Mouse (Mus musculus) thymus, adult 18-20 months (tissue): ENCODE results near the gene Efhd2.

Source experiments
- DNase-seq, 2 experiments: peaks; one replicate each; pipeline ENCODE4 v3.0.0; 2022; ENCODE audit warnings: mixed read lengths in 2 of 2

Efhd2 gene

GRCm38 (mm10) chr4:141874601-141875460 lies at the start of gene Efhd2:
Efhd2 (minus strand) TSS chr4:141874920.
- DNase-seq = peak; percentile 66 to 69

DNA sequence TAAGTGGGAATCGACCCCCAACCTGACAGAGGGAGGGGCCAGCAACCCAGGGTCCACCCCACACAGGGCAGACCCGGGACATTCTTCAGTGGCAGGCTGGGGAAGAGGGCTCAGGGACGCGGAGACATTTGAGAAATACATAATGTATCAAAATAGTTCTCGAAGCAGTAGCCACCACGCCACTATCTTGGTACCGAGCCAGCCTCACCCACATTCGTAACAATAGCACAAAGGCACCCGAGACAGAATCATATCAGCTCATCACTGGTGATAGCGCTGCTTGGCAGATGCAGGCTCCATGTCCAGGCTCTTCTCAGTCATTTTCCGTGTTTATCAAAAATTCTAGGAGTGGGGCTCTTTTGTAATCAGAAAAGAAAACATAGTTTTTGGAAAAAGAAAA lies 49.2 kb upstream of the Efhd2 start:
- DNase-seq = no peak

GRCm38 (mm10) chr4:141920391-141920790 lies 45.7 kb upstream of the Efhd2 start:
- no peak for DNase-seq

DNA sequence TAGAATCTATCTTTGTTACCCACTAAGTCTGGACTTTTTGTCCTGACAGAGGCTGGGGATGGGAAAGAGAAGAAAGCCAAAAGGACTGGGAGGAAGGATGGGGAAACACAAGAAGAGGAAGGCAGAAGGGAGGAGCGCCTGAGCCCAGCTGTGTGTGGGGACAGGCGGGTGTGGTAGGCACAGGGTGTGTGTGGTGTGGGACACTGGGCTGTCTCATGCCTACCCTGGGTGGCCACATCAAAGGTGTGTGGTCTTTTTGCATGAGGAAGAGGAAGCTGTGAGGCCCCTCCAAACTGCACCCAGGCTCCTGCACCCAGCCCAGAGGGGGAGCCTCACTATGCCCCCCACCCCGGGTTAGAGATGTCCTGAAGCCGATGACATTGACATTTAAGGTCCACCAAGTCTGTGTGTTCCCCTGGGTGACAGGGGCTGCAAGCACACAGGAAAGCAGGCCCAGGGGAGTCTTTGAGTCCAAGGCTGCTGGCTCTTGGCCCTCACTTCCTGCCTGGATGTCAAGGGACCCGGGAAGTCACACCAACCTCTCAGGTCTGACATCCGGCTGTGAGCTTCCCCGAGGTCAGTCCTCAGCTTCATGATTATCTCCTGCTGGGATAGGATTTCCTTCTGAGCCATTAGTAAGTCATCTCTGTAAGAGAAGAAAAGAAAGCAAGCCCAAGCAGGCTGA lies 43.2 kb upstream of the Efhd2 start:
- no peak for DNase-seq

GRCm38 (mm10) chr4:141914040-141914439 lies 39.3 kb upstream of the Efhd2 start:
- DNase-seq = no peak

GRCm38 (mm10) chr4:141913201-141913993 lies 38.7 kb upstream of the Efhd2 start:
- DNase-seq = no peak

- DNase-seq = no peak
Measured at GRCm38 (mm10) chr4:141904710-141905109, 30.0 kb upstream of the Efhd2 start.

DNA sequence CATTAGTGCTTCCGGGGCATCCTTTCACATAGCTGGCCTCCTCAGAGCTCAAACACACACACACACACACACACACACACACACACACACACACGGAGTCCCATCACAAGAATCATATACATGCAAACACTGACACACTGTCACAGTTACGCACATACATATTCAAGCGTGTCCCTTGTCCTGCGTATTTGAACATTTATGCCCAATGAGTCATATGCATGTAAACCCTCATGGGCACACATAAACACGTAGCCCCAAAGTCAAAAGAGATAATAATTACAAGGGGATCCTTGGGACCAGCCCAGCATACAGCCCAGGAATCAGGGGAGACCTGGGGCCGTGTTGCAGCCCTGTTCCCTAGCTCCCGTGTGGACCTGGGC lies 27.7 kb upstream of the Efhd2 start:
- no peak for DNase-seq

DNA sequence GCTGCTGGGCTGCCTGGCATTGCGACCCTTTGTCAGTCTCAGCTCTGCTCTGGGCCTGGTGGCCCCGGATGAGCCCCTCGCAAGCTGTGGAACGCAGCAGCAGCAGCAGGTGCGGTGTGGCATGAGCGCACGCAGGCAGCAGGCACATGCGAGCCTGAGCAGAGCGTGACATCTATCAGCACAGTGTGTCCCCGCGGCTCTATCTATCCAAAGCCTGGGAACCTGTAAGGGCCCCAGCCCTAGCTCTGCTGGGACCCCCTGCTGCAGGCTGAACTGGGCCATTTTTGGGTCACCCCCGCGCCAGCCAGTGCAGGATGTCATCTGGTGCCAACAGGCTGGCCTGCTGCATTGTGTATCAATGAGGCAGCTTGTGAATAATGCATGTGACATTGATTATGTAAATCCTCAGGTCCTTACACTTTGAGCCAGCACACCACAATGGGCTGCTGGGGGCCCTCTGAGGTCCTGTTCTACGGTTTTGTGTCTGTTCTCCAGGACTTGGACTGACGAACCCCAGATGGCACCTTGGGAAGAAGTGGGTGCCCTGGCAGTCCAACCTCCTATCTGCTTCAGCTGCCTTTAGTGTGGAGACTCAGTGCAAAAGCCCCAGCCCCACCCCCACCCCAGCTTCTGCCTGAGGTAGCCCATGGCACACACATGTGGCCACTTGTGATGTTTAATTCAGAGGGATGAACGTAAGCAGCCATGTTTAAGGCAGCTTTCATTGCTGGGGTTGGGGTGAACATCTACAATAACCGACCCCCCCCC lies 27.2 kb upstream of the Efhd2 start:
- DNase-seq = no peak

DNA sequence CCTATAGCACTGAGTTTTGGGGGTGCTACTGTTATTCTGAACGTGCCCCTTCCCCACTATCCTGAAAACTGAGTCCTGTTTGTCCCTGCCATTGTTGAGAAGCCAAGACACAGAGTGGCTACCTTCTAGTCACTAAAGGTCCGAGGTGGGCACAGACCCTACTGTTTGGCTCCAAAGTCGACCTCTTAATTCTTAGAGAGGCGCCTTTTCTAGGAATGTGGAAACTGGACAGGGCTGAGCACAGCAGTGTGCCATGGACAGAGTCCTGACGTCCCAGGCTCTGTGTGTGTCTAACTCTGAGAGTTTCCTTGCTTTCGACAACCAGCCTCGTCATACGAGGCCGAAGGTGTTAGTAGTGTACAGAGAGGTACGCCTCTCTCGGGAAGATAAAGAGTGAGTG lies 25.7 kb upstream of the Efhd2 start:
- no peak for DNase-seq

DNA sequence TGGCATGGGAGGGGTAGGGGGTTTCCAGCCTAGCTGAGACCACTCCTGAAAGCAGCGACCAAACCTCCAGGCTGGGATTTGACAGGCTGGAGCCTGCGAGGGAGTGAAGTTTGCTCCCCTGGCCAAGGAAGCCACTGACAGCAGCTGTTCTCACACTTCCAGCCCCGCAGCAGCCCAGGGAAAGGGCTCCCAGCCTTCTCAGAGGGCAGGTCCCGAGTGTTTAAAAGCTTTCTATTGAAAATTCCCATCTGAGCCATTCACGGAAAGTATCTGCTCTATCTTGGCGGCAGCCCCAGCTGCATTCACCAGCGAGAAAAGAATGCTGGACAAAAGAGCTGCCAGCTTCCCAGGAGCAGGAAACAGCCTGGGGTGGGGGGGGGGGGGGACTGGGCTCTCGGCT lies 25.2 kb upstream of the Efhd2 start:
- DNase-seq = no peak

- DNase-seq = no peak
Measured at GRCm38 (mm10) chr4:141898905-141899304, 24.2 kb upstream of the Efhd2 start.

GRCm38 (mm10) chr4:141897838-141898237 lies 23.1 kb upstream of the Efhd2 start:
- no peak for DNase-seq

- no peak for DNase-seq
Measured at GRCm38 (mm10) chr4:141897225-141897624, 22.5 kb upstream of the Efhd2 start.

DNA sequence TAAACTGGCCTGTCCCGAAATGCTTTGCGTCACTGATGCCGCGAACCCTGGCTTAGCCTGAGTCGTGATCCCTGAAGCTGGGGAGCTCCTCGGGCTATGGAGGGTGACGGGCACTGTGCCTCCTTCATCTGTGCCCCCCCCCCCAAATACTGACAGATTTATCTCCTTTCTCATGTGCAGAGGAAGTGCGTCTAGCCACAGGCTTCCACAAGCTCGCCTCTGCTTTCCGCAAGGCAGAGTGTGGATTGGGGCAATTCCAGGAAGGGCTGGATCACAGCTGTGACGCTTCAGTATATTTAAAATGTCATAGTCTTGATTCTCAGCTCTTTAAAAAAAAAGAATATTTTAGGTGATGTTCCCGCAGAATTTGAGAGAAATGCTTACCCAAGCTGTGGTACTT lies 21.1 kb upstream of the Efhd2 start:
- no peak for DNase-seq

GRCm38 (mm10) chr4:141893157-141893784 lies 18.6 kb upstream of the Efhd2 start:
- DNase-seq = no peak

GRCm38 (mm10) chr4:141886385-141886968 lies 11.8 kb upstream of the Efhd2 start:
- no peak for DNase-seq

- DNase-seq = no peak
Measured at GRCm38 (mm10) chr4:141885451-141885850, 10.7 kb upstream of the Efhd2 start.

DNA sequence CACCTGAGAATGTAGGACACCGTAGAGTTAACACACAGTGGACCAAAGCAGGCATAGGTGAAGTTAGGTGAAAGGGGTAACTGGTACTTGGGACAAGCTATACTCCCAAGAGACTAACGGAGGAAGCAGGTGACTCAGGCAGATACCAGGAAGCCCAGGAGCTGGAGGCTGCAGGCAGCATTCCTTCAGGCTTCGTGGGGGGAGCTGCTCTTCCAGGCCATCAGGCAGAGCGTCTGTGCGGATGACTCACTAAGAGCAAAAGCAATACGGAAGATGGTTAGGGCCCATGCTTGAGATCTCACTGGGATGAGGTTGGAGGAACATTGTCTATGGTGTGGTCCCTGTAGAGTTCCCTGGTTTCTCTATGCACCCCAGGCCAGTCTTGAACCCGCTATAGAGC lies 8.1 kb upstream of the Efhd2 start:
- no peak for DNase-seq

DNA sequence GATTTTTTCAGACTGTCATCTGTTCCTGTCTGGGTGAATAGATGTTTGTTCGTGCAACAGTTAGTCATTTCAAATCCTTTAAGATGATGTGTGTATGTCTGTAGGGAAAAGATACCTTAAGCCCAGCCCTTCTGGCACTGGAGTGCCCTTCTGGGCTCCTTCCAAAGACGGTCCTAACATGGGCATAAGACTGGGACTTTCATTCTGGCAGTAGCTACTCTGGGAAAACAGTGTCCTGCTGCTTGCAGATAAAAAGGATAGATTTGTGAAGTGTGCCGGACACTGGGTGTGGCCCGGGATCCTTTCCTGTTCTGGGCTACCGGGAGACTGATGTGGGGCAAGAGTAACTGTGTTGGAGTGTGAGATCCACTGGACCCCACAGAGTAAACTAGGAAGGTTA lies 7.2 kb upstream of the Efhd2 start:
- DNase-seq = no peak

DNA sequence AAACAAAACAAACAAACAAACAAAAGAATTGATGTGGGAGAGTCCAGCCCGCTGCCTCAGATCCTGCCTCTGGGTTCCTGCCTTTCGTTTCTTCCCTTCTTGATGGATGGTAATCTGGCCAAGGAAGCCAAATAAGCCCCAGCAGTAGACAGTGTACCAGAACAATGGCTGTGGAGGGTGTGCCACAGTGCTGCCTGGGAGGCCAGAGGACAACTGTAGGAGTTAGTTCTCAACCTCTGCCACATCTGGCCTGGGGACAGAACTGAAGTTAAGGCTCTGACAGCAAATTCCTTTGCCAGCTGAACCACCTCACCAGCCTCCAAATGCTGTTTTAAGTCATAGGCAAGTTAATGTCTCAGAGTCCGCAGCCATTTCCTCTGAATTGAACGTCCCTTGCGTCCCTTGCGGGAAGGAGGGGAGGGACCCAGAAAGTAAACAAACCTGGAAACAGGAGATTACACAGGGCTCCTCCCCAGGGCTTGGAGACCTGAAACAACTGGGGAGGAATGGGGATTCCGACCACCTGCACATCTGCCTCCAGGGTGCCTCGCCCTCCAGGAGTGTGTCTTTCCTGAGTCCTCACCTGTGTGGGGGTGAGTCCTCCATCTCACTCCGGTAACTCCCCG lies 6.7 kb upstream of the Efhd2 start:
- DNase-seq = no peak
